Mouse (Mus musculus) forebrain, embryonic 12.5 days (tissue): ENCODE data around the gene 4931422A03Rik. TPM values are rescaled to one million over a fixed set of nuclear protein-coding genes. Genes with fewer than 3 reads are reported as not detected.

Experiments
- ATAC-seq: fragments of 200-750 bp; cut with Nextera tagmentation; 2 replicates; pipeline ENCODE4 v1.8.0; 2017; ENCODE audit warnings: moderate TSS enrichment; ENCODE audit not compliant: low FRiP score
- H3K27ac ChIP-seq: fragments of 300-500 bp; sonication (generic); 2 replicates; pipeline ENCODE4 v1.5.1; 2016; ENCODE audit warnings: mild to moderate bottlenecking
- H3K27me3 ChIP-seq: fragments of 300-500 bp; sonication (generic); 2 replicates; pipeline ENCODE4 v1.6.1; 2016; ENCODE audit warnings: mild to moderate bottlenecking
- H3K36me3 ChIP-seq: fragments of 300-500 bp; sonication (generic); replicated peaks from 2 replicates; pipeline ENCODE4 v1.6.1; 2016; ENCODE audit warnings: mild to moderate bottlenecking
- H3K4me1 ChIP-seq: fragments of 300-500 bp; sonication (generic); 2 replicates; pipeline ENCODE4 v1.6.1; 2016
- H3K4me2 ChIP-seq: fragments of 300-500 bp; sonication (generic); 2 replicates; pipeline ENCODE4 v1.6.1; 2016; ENCODE audit warnings: mild to moderate bottlenecking, moderate library complexity
- H3K4me3 ChIP-seq: fragments of 300-500 bp; sonication (generic); replicated peaks from 2 replicates; pipeline ENCODE4 v1.5.1; 2016; ENCODE audit warnings: mild to moderate bottlenecking
- H3K9ac ChIP-seq: fragments of 300-500 bp; sonication (generic); 2 replicates; pipeline ENCODE4 v1.6.1; 2016; ENCODE audit warnings: mild to moderate bottlenecking
- H3K9me3 ChIP-seq: fragments of 300-500 bp; sonication (generic); 2 replicates; pipeline ENCODE4 v1.6.1; 2016
- WGBS: fragments of 180-500 bp; shearing (Covaris S2); methylation state at CpG from one replicate; pipeline ENCODE4 v1.1.7; 2016; 5-methylcytosine and 5-hydroxymethylcytosine counted together
- polyA plus RNA-seq: library from polyadenylated mRNA; unstranded; fragments of >200 nt; fragmentation: Nextera tagmentation; extraction: Ambion mirVana; gene quantifications from 2 replicates; pipeline ENCODE4 v1.2.1, GENCODE M21; 2016

Gene 4931422A03Rik
- polyA plus RNA-seq, 1 experiment from 2014 or later = 2.7 TPM

GRCm38 (mm10) chr2:103977716-103978115 is 50.4 kb downstream of the 4931422A03Rik start:
- Histone ChIP-seq H3K9ac (no peak overlapping the region), H3K4me2 (no peak overlapping the region), H3K27ac (no peak overlapping the region), H3K27me3 (peaks cover 8% of the 10 kb centered on the region), H3K4me3 (no peak overlapping the region), H3K36me3 (no peaks in the 10 kb centered on the region), H3K4me1 (peaks cover 21% of the 10 kb centered on the region), H3K9me3 (no peaks in the 10 kb centered on the region)
- whole genome bisulfite sequencing = 11% methylated on average over 9 of the region's 9 CpGs
- no peak for ATAC-seq

DNA sequence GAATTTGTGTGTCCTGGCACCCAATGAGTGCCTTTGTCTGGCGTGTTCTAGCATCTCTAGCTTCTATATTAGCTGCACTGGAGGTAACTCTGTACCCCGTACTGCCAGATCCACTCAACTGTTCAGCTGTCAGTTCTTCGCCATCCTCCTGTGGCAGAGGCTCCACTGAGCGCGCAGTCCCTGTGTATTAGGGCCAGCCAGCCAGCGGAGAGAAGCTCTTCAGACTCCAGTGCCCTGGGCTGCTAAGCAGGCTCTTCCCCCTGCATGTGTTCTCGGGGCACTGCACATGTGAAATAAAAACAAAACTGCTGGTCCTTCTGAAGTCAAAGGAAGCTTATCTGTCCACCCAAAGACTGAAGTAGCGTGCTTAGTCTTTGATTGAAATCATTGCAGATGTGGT is 50.9 kb downstream of the 4931422A03Rik start:
- H3K27ac ChIP-seq = peak overlapping the region; percentile 68

GRCm38 (mm10) chr2:103975904-103976303 is 52.3 kb downstream of the 4931422A03Rik start:
- no peak overlapping the region for H3K4me2 ChIP-seq
- no peak overlapping the region for H3K9ac ChIP-seq
- no peak overlapping the region for H3K4me3 ChIP-seq
- ATAC-seq = no peak
- no peak overlapping the region for H3K27ac ChIP-seq
- peaks cover 25% of the 10 kb centered on the region for H3K4me1 ChIP-seq
- 85% methylated on average over 7 of the region's 7 CpGs for WGBS
- no peaks in the 10 kb centered on the region for H3K9me3 ChIP-seq
- H3K36me3 ChIP-seq = no peaks in the 10 kb centered on the region
- H3K27me3 ChIP-seq = peaks cover 26% of the 10 kb centered on the region

More for the DNA sequence above, 50.9 kb downstream of the 4931422A03Rik start:
- 55% methylated on average over 8 of the region's 8 CpGs for WGBS
- Histone ChIP-seq H3K4me1 (peaks cover 21% of the 10 kb centered on the region), H3K27me3 (peaks cover 13% of the 10 kb centered on the region), H3K36me3 (no peaks in the 10 kb centered on the region), H3K4me3 (no peak overlapping the region), H3K9ac (no peak overlapping the region), H3K9me3 (no peaks in the 10 kb centered on the region), H3K4me2 (no peak overlapping the region)
- no peak for ATAC-seq

DNA sequence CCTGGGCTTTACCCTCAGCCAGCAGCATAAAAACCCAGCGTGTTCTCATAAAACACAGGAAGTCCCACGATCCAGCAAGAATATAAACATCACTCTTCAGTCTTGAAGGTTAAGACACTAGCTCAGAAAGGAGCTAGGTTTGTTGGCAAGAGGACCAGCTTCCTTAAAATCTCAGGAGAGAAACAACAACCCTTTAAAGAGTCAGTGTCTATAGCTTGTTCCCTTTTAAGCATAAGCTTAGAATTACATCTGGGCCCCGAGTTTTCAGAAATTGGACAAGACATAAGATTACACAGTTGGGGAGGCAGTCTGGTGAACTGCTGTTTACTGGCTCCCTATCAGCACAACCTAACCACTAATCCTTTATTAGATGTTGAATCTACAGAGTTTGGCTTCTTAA is 56.3 kb downstream of the 4931422A03Rik start:
- no peak for ATAC-seq
- Histone ChIP-seq H3K9ac (no peak overlapping the region), H3K4me1 (peaks cover 14% of the 10 kb centered on the region), H3K9me3 (no peaks in the 10 kb centered on the region), H3K27ac (no peak overlapping the region), H3K4me3 (no peak overlapping the region), H3K4me2 (peak overlapping the region; percentile 92; the same call in 1 of the 2 replicates), H3K36me3 (no peaks in the 10 kb centered on the region), H3K27me3 (peaks cover 39% of the 10 kb centered on the region)
- 18% methylated on average over 3 of the region's 3 CpGs for WGBS

DNA sequence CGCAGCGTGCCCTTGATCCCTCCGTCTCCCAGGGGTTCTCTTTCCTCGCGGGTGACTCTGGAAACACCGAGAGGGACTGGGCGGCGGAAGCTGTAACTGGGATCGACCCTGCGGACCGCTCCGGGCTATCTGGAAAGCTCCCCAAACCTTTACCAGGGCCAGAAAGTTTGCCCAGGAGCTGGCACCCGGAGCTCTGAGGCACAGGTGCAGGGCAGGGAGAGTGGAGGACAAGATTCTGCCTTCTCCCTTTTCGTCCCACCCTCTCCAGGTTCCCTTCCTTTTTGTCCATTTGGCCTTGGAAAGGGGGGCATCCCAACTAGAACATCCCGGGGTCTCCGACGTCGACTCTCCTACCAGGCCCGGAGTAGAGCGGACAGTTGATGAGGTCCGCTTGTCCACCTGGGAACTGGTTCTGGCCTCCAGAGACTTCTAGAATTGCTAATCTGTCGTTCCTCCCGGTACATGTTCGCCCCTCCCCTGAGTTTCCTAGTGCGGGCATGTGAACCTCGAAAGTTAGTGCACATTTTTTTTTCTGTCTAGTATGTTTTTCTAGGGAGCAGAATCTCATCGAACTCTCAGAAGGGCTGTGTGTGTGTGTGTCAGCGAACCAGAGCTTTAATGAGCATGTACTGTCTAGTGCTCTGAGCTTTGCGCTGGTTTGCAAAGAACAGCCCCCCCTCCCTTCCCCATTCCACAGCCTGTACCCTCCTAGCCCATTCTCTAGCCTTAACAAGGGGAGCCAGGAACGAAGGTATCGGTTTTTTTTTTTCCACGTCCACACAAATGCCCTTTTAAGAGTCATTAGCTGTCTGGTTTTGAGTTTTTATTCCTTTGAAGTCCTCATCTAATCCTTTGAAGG is 57.1 kb downstream of the 4931422A03Rik start:
- peak overlapping the region; percentile 92 for H3K4me2 ChIP-seq
- H3K9ac ChIP-seq = peak overlapping the region; percentile 86
- ATAC-seq = no peak
- H3K4me3 ChIP-seq = peak overlapping the region; percentile 80
- H3K36me3 ChIP-seq = no peaks in the 10 kb centered on the region
- H3K4me1 ChIP-seq = peaks cover 14% of the 10 kb centered on the region
- under 1% methylated on average over 25 of the region's 32 CpGs for WGBS
- H3K27ac ChIP-seq = peak overlapping the region; percentile 84
- peaks cover 39% of the 10 kb centered on the region for H3K27me3 ChIP-seq
- no peaks in the 10 kb centered on the region for H3K9me3 ChIP-seq

DNA sequence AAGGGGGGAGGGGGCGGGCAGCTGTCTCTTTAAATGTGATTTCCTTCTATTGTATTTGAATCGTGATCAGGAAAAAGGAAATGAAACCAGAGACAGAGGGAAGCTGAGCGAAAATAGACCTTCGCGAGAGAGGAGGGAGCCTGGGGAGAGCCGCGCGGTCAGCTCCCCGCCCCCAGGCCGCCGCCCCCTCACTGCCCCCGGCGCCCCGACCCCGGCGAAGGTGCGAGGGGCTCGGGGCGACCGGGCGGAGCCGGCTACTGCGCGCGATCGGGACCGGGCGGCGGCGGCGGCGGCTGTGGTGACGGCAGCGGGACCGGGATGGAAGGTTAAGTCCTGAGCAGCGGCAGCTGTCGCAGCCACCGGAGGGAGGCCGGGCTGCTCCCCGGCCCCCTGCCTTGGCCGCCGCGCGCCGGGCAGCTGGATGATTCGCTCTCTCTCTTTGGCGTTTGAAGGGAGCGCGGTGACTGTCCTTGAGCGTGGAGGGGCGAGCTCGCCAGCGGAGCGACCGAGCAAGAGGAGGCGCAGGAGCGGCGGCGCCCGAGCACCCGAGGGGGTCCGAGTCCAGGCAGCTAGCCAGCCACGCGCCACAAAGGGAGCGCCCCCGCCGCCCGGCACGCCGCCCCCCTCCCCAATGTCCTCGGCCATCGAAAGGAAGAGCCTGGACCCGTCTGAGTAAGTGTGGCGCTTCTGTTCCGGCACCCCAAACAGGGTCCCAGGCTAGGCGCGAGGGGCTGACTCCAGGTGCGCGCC is 57.9 kb downstream of the 4931422A03Rik start:
- Histone ChIP-seq H3K4me1 (peaks cover 14% of the 10 kb centered on the region), H3K27ac (peak overlapping the region; percentile 84), H3K4me2 (peak overlapping the region; percentile 92), H3K9me3 (no peaks in the 10 kb centered on the region), H3K4me3 (peak overlapping the region; percentile 80), H3K36me3 (no peaks in the 10 kb centered on the region), H3K27me3 (peaks cover 44% of the 10 kb centered on the region), H3K9ac (peak overlapping the region; percentile 86)
- WGBS = under 1% methylated on average over 63 of the region's 79 CpGs
- peak; percentile 72 for ATAC-seq

GRCm38 (mm10) chr2:103969437-103970040 is 58.6 kb downstream of the 4931422A03Rik start:
- under 1% methylated on average over 40 of the region's 40 CpGs for WGBS
- Histone ChIP-seq H3K4me2 (peak overlapping the region; percentile 92), H3K9me3 (no peaks in the 10 kb centered on the region), H3K4me1 (peaks cover 14% of the 10 kb centered on the region), H3K36me3 (no peaks in the 10 kb centered on the region), H3K9ac (peak overlapping the region; percentile 86), H3K27me3 (peaks cover 44% of the 10 kb centered on the region), H3K4me3 (peak overlapping the region; percentile 80), H3K27ac (peak overlapping the region; percentile 84)
- ATAC-seq = peak; percentile 70

- ATAC-seq = no peak
- Histone ChIP-seq H3K4me2 (peak overlapping the region; percentile 92), H3K27ac (peak overlapping the region; percentile 84), H3K9me3 (no peaks in the 10 kb centered on the region), H3K4me1 (peaks cover 14% of the 10 kb centered on the region), H3K4me3 (peak overlapping the region; percentile 80), H3K27me3 (peaks cover 44% of the 10 kb centered on the region), H3K9ac (peak overlapping the region; percentile 86), H3K36me3 (no peaks in the 10 kb centered on the region)
- 15% methylated on average over 10 of the region's 10 CpGs for WGBS
Measured at GRCm38 (mm10) chr2:103968919-103969436, 59.2 kb downstream of the 4931422A03Rik start.

- no peak overlapping the region for H3K4me2 ChIP-seq
- WGBS = 78% methylated on average over 4 of the region's 4 CpGs
- no peak overlapping the region for H3K9ac ChIP-seq
- no peaks in the 10 kb centered on the region for H3K9me3 ChIP-seq
- H3K36me3 ChIP-seq = no peaks in the 10 kb centered on the region
- no peak for ATAC-seq
- H3K27ac ChIP-seq = no peak overlapping the region
- peaks cover 14% of the 10 kb centered on the region for H3K4me1 ChIP-seq
- H3K27me3 ChIP-seq = peaks cover 39% of the 10 kb centered on the region
- no peak overlapping the region for H3K4me3 ChIP-seq
Measured at GRCm38 (mm10) chr2:103968186-103968585, 60.0 kb downstream of the 4931422A03Rik start.

- no peak overlapping the region for H3K4me2 ChIP-seq
- H3K27ac ChIP-seq = no peak overlapping the region
- ATAC-seq = no peak
- H3K4me3 ChIP-seq = no peak overlapping the region
- H3K9ac ChIP-seq = no peak overlapping the region
- WGBS = 94% methylated on average over 3 of the region's 3 CpGs
- H3K9me3 ChIP-seq = no peaks in the 10 kb centered on the region
- H3K36me3 ChIP-seq = no peaks in the 10 kb centered on the region
- peaks cover 13% of the 10 kb centered on the region for H3K27me3 ChIP-seq
- H3K4me1 ChIP-seq = peaks cover 5% of the 10 kb centered on the region
Measured at GRCm38 (mm10) chr2:103965391-103965790, 62.8 kb downstream of the 4931422A03Rik start.

DNA sequence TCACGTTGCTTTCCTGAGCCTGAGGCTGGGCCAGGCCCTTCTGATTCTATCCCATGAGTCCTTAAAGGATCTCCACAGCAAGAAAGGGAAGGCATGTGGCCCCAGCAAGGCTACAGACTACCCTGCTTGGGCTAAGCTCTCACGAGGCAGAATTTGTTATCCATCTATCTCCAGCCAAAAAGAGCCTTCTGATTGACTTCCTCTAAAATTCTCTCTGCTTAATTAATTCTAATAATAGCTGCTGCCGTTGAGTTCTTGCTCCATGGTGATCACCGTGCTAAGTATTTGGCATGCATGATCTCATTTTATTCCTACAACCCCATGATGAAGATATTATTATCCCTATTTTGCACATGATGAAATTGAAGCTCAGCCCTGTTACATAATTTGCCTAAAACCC is 65.8 kb downstream of the 4931422A03Rik start:
- WGBS = 58% methylated on average over 4 of the region's 4 CpGs

DNA sequence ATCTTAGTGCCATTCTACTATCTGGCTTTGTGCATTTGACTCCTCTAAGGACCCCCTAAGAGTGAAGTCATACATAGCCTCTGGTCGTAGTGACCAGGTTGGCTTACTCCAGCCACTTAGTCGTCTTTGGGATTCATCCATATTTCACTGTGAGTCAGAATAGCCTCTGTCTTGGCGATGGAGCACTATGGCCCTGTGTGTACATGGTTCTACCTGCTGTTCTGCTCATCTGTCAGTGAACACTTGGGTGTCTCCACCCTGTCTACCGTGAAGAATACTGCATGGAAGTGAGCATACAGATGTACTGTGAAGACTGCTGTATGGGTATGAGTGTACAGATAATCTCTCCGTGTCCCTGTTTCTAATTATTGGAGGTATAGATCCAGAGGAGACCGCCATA is 68.6 kb downstream of the 4931422A03Rik start:
- no peak overlapping the region for H3K4me3 ChIP-seq
- no peak for ATAC-seq
- WGBS = 90% methylated on average over 6 of the region's 6 CpGs
- H3K27ac ChIP-seq = no peak overlapping the region
- no peaks in the 10 kb centered on the region for H3K36me3 ChIP-seq
- H3K9ac ChIP-seq = no peak overlapping the region
- H3K4me2 ChIP-seq = no peak overlapping the region
- H3K27me3 ChIP-seq = no peaks in the 10 kb centered on the region
- H3K9me3 ChIP-seq = no peaks in the 10 kb centered on the region
- H3K4me1 ChIP-seq = no peaks in the 10 kb centered on the region

More for the DNA sequence above, 65.8 kb downstream of the 4931422A03Rik start:
- Histone ChIP-seq H3K9me3 (no peaks in the 10 kb centered on the region), H3K9ac (no peak overlapping the region), H3K4me1 (no peaks in the 10 kb centered on the region), H3K27me3 (peaks cover 5% of the 10 kb centered on the region; the same call in 1 of the 2 replicates), H3K27ac (no peak overlapping the region), H3K4me2 (no peak overlapping the region), H3K4me3 (no peak overlapping the region), H3K36me3 (no peaks in the 10 kb centered on the region)
- ATAC-seq = no peak
